Mouse (Mus musculus): ENCODE data around the gene Fezf1.

Fezf1 gene

DNA sequence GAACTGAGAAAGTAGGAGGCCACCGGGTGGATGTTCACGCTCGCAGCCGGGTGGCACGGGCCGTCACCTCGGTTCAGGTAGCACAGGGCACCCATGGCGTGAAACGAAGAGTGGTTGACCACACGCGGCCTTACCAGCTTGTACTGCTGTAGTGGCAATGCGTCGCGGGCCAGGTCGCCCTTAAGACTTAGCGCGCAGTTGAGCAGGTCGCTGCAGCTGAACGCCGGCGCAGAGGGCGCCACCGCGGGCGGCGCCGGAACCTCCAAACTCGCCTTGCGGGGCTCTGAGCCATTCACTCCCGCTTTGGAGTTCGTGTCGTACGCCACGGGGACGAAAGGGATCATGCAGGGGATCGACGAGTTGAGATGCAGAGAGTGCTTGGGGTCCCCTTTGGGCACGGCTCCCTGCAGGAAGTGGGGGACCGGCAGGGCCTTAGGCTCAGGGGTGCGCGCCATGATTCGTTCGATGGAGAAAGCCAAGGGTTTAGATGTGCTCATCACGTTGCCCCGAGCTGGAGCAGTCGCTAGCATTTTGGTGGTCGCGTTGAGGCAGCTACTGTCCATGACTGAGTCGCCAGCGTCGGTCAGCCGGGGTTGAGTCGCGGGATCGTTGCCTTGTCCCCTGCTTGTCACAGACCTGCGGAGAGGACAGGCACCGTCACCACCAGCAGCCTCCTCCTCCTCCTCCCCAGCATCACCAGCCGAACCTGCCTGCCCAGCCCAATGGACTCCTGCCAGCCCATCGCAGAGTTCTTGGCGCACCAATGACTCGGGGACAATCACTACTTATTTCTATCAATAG lies 450 bp downstream of the Fezf1 start:
- CTCF ChIA-PET = no interaction called here

DNA sequence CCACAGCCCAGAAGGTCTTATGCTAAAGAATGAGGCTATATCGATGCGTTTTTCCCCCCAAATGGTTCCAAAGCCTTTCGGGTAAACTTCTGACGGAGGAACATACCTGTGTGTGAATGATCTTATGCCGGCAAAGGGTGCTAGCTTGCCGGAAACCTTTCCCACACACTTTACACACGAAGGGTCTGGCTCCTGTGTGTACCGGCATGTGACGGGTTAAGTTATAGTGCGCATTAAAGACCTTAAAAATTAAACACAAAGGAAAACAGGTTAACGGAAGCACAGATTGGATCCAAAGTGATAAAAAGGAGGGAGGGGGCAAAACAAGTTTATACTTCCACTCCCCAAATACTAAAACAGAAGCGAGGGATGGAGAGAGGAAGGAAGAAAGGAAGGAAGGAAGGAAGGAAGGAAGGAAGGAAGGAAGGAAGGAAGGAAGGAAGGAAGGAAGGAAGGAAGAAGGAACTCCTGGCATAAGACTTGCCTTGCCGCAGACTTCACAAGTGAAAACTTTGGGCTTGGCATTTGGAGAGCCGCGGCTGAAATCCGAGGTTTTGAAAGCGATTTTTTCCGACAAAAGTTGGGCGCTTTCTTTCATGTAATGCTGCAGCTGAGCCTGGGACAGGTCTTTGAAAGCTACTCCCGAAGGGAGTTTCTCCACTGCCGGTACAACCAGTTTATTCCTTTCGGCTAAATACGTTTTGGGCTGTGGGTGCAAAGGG lies 1.2 kb downstream of the Fezf1 start:
- CTCF ChIA-PET = no interaction called here

DNA sequence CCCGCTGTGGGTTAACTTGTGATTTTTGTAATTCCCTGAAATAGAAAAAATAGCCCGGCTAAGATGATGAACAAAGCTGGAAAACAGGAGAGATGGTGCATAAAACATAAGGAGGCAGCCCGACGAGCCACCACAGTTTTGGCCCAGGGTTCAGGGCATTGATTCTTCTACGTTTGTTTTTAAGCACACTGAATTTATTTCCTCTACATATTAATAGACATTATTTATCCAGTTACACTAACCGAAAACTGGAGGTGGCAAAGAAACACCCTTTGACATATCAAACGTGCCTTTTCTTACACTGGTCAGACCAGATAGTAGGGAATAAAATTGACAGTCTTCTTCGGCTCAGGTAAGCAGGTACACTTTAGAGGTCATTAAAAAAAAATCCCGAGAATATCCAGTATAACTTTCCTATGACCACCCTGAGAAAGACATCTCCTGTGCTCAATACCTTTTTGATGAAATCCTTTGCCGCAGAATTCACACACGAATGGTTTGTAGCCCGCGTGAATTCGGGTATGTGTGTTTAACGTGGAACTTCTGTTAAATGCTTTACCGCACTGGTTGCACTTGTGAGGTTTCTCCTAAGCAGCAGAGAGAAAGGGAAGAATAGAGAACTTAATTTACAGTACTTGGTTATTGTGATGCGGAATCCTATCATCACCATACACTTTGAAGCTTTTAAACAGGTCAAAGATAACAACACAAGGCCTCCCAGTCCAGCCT lies 1.9 kb downstream of the Fezf1 start:
- CTCF ChIA-PET = no interaction called here

DNA sequence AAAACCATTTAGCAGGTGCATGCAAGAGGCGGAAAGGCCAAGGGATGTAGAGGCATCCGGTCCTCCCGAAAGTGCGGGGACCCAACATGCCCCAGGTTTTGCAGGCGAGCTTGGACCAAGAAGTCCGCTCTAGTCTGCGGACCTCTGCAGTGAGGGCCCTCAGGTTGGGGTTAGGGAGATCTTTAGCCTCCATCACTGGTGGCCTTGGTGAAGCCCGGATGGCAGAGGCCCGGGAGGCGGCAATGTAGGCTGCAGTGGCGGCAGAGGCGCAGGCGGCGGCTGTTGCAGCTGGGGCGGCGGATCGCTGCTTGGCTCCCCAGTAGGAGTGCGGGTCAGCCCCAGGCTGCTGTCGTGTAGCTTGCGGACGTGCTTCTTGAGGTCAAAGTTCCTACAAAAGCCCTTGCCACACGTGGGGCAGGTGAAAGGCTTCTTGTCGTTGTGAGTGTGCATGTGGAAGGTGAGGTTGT lies 2.6 kb downstream of the Fezf1 start:
- CTCF ChIA-PET = no interaction called here

DNA sequence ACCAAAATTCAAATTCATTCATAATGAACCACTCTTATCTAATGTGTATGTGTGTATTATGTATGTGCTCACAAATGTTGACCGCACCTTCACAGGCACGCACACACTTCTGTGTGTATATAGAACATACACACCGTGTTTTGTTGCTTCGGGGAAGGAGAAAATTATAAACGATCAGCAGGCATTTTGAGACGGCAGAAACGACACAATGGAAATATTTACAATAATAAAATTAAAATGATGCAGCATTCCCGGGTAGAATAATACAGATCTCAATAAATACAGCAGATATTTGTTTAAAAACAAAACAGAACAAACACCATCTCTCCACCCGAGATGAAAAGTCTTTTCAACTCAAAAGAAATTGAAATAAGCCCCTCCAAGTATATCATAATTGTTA lies 3.0 kb downstream of the Fezf1 start:
- CTCF ChIA-PET = no interaction called here

DNA sequence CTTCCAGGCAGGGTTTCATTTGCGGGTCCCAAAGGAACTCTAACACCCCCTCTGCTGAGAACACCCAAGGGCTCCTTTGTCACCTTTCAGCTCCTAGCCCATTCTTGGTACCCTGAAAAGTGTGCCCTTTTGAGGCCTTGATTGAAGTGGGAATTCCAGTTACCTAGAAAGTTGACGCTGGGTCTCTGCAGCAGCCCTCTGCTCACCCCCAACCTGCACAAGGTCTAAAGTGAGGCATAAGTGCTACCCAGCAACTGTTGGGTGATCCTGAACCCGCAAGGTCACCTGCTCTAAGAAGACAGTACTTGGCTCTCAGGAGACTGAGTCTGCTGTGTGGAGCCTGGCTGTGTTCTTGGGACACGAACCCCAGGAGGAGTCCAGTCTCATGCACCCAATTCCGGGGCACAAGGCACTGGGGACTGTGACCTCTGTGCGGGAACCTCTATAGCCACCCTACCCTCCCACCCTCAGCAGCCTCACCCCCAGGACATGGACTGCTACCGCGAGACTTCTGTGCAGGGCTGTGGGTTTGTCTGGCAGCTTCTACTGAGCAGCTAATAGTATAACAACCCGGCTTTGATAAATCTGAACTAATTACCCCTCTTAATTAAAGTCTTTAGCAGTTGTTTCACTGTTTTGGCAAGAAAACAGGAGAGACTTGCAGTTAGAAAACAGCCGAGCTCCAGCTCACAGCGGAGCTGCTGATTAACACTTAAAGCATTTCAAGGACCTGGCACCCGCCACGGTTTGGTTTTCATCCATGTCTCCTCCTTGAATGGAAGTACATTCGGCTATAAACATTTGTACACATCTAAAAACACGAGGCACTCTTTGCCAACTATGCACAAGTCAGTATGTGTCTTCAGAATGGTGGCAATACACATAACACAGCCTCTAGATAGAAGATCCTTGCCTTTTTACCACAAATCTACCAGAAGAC lies 4.1 kb downstream of the Fezf1 start:
- CTCF ChIA-PET = no interaction called here

DNA sequence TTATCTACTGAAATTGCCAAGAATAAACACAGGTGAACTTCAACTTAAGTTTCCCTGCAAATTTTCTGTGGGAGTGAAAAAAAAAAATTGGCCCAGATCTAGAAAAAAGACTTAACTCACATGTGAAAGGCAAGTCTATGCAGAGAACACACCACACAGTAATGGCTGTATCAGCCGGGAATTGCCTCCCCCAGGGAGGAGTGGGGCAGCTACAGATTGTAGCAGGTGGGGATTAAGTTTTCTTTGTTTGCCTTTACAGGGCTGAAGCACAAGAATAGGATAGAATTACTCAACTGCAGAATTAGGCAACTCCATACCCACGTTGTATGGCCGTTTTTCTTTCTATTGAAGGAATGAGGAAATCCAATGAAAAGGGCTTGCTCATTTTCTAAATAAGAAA lies 36.7 kb downstream of the Fezf1 start:
- CTCF ChIA-PET = no interaction called here

DNA sequence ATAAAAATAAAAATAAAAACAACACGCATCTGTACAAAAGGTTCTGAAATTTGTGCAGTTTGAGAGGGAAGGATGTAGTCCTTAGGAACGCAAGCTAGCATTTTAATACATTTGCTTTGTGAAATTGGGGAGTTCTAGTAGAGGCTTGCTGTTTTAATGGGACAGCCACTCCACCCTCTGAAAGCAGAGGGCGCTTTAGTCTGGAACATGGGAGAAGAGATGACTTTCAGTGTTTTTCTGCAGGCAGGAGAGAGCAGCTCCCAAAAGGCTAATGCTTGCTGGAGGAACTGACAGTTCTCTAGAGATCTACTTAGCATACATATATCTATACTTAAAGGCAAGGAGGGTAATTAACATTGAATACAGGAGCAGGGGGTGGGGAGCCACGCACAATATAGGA lies 40.4 kb downstream of the Fezf1 start:
- CTCF ChIA-PET = no interaction called here

DNA sequence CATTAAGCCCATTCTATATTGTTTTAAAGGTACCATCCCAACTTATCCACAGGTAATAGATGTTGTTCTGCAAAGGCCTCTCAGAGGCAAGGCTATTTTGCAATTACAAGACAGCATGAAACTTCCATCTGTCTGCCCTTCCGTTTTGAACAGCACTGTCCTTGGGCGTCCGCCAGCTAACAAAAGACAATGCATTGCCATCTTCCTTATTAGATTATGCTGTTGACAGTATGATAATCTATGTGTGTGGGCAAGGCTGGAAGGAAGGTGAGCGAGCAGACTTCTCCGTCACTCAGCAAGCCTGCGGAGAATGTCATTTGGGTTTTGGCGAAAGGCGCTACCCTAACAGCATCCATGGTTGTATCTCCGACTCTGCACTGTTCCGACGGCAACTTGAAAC lies 45.5 kb downstream of the Fezf1 start:
- CTCF ChIA-PET = no interaction called here
